Mouse (Mus musculus): ENCODE results near the gene Phgr1. TPM values are rescaled to one million over a fixed set of nuclear protein-coding genes. Genes with fewer than 3 reads are reported as not detected.

Gene Phgr1
- polyA plus RNA-seq, 1 experiment from 2014 or later, result not detected

GRCm38 (mm10) chr2:118806860-118807259, 34.3 kb downstream of the Phgr1 start:
- ATAC-seq (replicated peaks; ENCODE audit: insufficient number of reproducible peaks, low FRiP score, low TSS enrichment), result no peak
- Histone ChIP-seq H3K9me3 (replicated peaks; ENCODE audit: control insufficient read depth, low read length) (no peaks in the 10 kb centered on the region), H3K27me3 (ENCODE audit: control insufficient read depth, insufficient read depth, low read length) (no peaks in the 10 kb centered on the region), H3K4me2 (no peak overlapping the region), H3K9ac (ENCODE audit: low read depth, low read length) (no peak overlapping the region), H3K36me3 (ENCODE audit: control insufficient read depth, insufficient read depth, low read length) (no peaks in the 10 kb centered on the region), H3K4me3 (ENCODE audit: low read depth, low read length) (no peak overlapping the region), H3K4me1 (ENCODE audit: control insufficient read depth, insufficient read depth, low read length) (peaks cover 2% of the 10 kb centered on the region; the same call in 1 of the 2 replicates), H3K27ac (ENCODE audit: low read depth, low read length) (no peak overlapping the region)
- 56% methylated on average over 4 of the region's 4 CpGs for WGBS (ENCODE audit: insufficient replicate concordance)

GRCm38 (mm10) chr2:118810861-118811260, 38.3 kb downstream of the Phgr1 start:
- Histone ChIP-seq H3K4me1 (ENCODE audit: control insufficient read depth, insufficient read depth, low read length) (peaks cover 7% of the 10 kb centered on the region), H3K4me2 (no peak overlapping the region), H3K36me3 (ENCODE audit: control insufficient read depth, insufficient read depth, low read length) (no peaks in the 10 kb centered on the region), H3K9me3 (replicated peaks; ENCODE audit: control insufficient read depth, low read length) (no peaks in the 10 kb centered on the region), H3K27ac (ENCODE audit: low read depth, low read length) (no peak overlapping the region), H3K27me3 (ENCODE audit: control insufficient read depth, insufficient read depth, low read length) (no peaks in the 10 kb centered on the region), H3K9ac (ENCODE audit: low read depth, low read length) (no peak overlapping the region), H3K4me3 (ENCODE audit: low read depth, low read length) (no peak overlapping the region)
- 18% methylated on average over 2 of the region's 2 CpGs for WGBS (ENCODE audit: insufficient replicate concordance)
- ATAC-seq (replicated peaks; ENCODE audit: insufficient number of reproducible peaks, low FRiP score, low TSS enrichment), result no peak

- Histone ChIP-seq H3K27ac (ENCODE audit: low read depth, low read length) (no peak overlapping the region), H3K4me1 (ENCODE audit: control insufficient read depth, insufficient read depth, low read length) (peaks cover 7% of the 10 kb centered on the region), H3K4me2 (no peak overlapping the region), H3K4me3 (ENCODE audit: low read depth, low read length) (no peak overlapping the region), H3K36me3 (ENCODE audit: control insufficient read depth, insufficient read depth, low read length) (peaks cover 4% of the 10 kb centered on the region), H3K9ac (ENCODE audit: low read depth, low read length) (no peak overlapping the region), H3K27me3 (ENCODE audit: control insufficient read depth, insufficient read depth, low read length) (no peaks in the 10 kb centered on the region), H3K9me3 (replicated peaks; ENCODE audit: control insufficient read depth, low read length) (no peaks in the 10 kb centered on the region)
- no peak for ATAC-seq (replicated peaks; ENCODE audit: insufficient number of reproducible peaks, low FRiP score, low TSS enrichment)
- WGBS (ENCODE audit: insufficient replicate concordance), result 47% methylated on average over 1 of the region's 1 CpGs
Measured at GRCm38 (mm10) chr2:118812724-118813123, 40.2 kb downstream of the Phgr1 start.

- Histone ChIP-seq H3K9ac (ENCODE audit: low read depth, low read length) (peak within 1 kb of the TSS; percentile 89), H3K27ac (ENCODE audit: low read depth, low read length) (peak within 1 kb of the TSS; percentile 80), H3K36me3 (ENCODE audit: control insufficient read depth, insufficient read depth, low read length) (peaks cover 19% of the 10 kb centered on the region), H3K4me2 (peak within 1 kb of the TSS; percentile 70), H3K4me1 (ENCODE audit: control insufficient read depth, insufficient read depth, low read length) (peaks cover 7% of the 10 kb centered on the region), H3K27me3 (ENCODE audit: control insufficient read depth, insufficient read depth, low read length) (no peaks in the 10 kb centered on the region), H3K4me3 (ENCODE audit: low read depth, low read length) (peak within 1 kb of the TSS; percentile 86), H3K9me3 (replicated peaks; ENCODE audit: control insufficient read depth, low read length) (no peaks in the 10 kb centered on the region)
- ATAC-seq (replicated peaks; ENCODE audit: insufficient number of reproducible peaks, low FRiP score, low TSS enrichment), result peak; percentile 89
- WGBS (ENCODE audit: insufficient replicate concordance), result 1% methylated on average over 49 of the region's 49 CpGs
Measured at GRCm38 (mm10) chr2:118813981-118814836, 41.6 kb downstream of the Phgr1 start, which contains the start of gene Knstrn. Gene Knstrn (plus strand): TSS chr2:118814003.

- no peak overlapping the region for H3K4me2 ChIP-seq
- peaks cover 59% of the 10 kb centered on the region for H3K36me3 ChIP-seq (ENCODE audit: control insufficient read depth, insufficient read depth, low read length)
- H3K9me3 ChIP-seq (replicated peaks; ENCODE audit: control insufficient read depth, low read length), result no peaks in the 10 kb centered on the region
- H3K27ac ChIP-seq (ENCODE audit: low read depth, low read length), result no peak overlapping the region
- H3K27me3 ChIP-seq (ENCODE audit: control insufficient read depth, insufficient read depth, low read length), result no peaks in the 10 kb centered on the region
- H3K4me3 ChIP-seq (ENCODE audit: low read depth, low read length), result no peak overlapping the region
- no peaks in the 10 kb centered on the region for H3K4me1 ChIP-seq (ENCODE audit: control insufficient read depth, insufficient read depth, low read length)
- 92% methylated on average over 5 of the region's 5 CpGs for WGBS (ENCODE audit: insufficient replicate concordance)
- no peak for ATAC-seq (replicated peaks; ENCODE audit: insufficient number of reproducible peaks, low FRiP score, low TSS enrichment)
- H3K9ac ChIP-seq (ENCODE audit: low read depth, low read length), result no peak overlapping the region
Measured at GRCm38 (mm10) chr2:118822800-118823199, 50.2 kb downstream of the Phgr1 start.

- Histone ChIP-seq H3K36me3 (ENCODE audit: control insufficient read depth, insufficient read depth, low read length) (peaks cover 47% of the 10 kb centered on the region), H3K9ac (ENCODE audit: low read depth, low read length) (no peak overlapping the region), H3K27me3 (ENCODE audit: control insufficient read depth, insufficient read depth, low read length) (no peaks in the 10 kb centered on the region), H3K4me3 (ENCODE audit: low read depth, low read length) (no peak overlapping the region), H3K4me1 (ENCODE audit: control insufficient read depth, insufficient read depth, low read length) (no peaks in the 10 kb centered on the region), H3K4me2 (no peak overlapping the region), H3K27ac (ENCODE audit: low read depth, low read length) (no peak overlapping the region), H3K9me3 (replicated peaks; ENCODE audit: control insufficient read depth, low read length) (no peaks in the 10 kb centered on the region)
- 96% methylated on average over 4 of the region's 4 CpGs for WGBS (ENCODE audit: insufficient replicate concordance)
- no peak for ATAC-seq (replicated peaks; ENCODE audit: insufficient number of reproducible peaks, low FRiP score, low TSS enrichment)
Measured at GRCm38 (mm10) chr2:118824396-118824795, 51.8 kb downstream of the Phgr1 start.

Other genes with a start within 250 kb of the Phgr1 start
- gene Bmf, start 223.1 kb upstream of the Phgr1 start, polyA plus RNA-seq (2014; fragmentation: Nextera tagmentation; extraction: Ambion mirVana), result 2.6 and 3.7 TPM in 2 replicates
- 67.3 and 83.3 TPM in 2 replicates for gene Bub1b, start 174.6 kb upstream of the Phgr1 start, polyA plus RNA-seq (2014; fragmentation: Nextera tagmentation; extraction: Ambion mirVana)
- 1.8 and 3.0 TPM in 2 replicates for gene Pak6, start 109.5 kb upstream of the Phgr1 start, polyA plus RNA-seq (2014; fragmentation: Nextera tagmentation; extraction: Ambion mirVana)
- 0.66 and 0.80 TPM in 2 replicates for gene Ankrd63, start 68.8 kb upstream of the Phgr1 start, polyA plus RNA-seq (2014; fragmentation: Nextera tagmentation; extraction: Ambion mirVana)
- 0.99 and 1.4 TPM in 2 replicates for gene Plcb2, start 44.3 kb upstream of the Phgr1 start, polyA plus RNA-seq (2014; fragmentation: Nextera tagmentation; extraction: Ambion mirVana)
- 45.4 and 46.7 TPM in 2 replicates for gene Inafm2, start 27.0 kb upstream of the Phgr1 start, polyA plus RNA-seq (2014; fragmentation: Nextera tagmentation; extraction: Ambion mirVana)
- gene Ccdc9b, start 10.1 kb upstream of the Phgr1 start, polyA plus RNA-seq (2014; fragmentation: Nextera tagmentation; extraction: Ambion mirVana), result 1.0 and 1.3 TPM in 2 replicates
- gene Disp2, start 7.0 kb downstream of the Phgr1 start, polyA plus RNA-seq (2014; fragmentation: Nextera tagmentation; extraction: Ambion mirVana), result 0.21 and 0.27 TPM in 2 replicates
- gene Knstrn, start 41.2 kb downstream of the Phgr1 start, polyA plus RNA-seq (2014; fragmentation: Nextera tagmentation; extraction: Ambion mirVana), result 117 and 135 TPM in 2 replicates
- gene Ivd, start 89.2 kb downstream of the Phgr1 start, polyA plus RNA-seq (2014; fragmentation: Nextera tagmentation; extraction: Ambion mirVana), result 52.5 and 63.2 TPM in 2 replicates
- 0.77 and 1.1 TPM in 2 replicates for gene Bahd1, start 127.6 kb downstream of the Phgr1 start, polyA plus RNA-seq (2014; fragmentation: Nextera tagmentation; extraction: Ambion mirVana)
- gene Chst14, start 153.7 kb downstream of the Phgr1 start, polyA plus RNA-seq (2014; fragmentation: Nextera tagmentation; extraction: Ambion mirVana), result 19.6 and 22.3 TPM in 2 replicates